Mouse (Mus musculus): ENCODE measurements around the gene Olfr878.
A peak's percentile ranks its signal among the peaks of the same experiment; 100 is the strongest.

Gene Olfr878

GRCm38 (mm10) chr9:37917540-37917939 is at the start of gene Olfr878:
TSS of gene Olfr878 (plus strand) at chr9:37917840.
- no peak for DNase-seq (ENCODE audit: low spot score)

GRCm38 (mm10) chr9:37870246-37870645 is 47.4 kb upstream of the Olfr878 start:
- no peak for DNase-seq (ENCODE audit: low spot score)

- no peak for DNase-seq (ENCODE audit: low spot score)
Observed at GRCm38 (mm10) chr9:37871097-37871496, 46.5 kb upstream of the Olfr878 start.

- no peak for DNase-seq (ENCODE audit: low spot score)
Observed at GRCm38 (mm10) chr9:37871536-37871935, 46.1 kb upstream of the Olfr878 start.

- no peak for DNase-seq (ENCODE audit: low spot score)
Observed at GRCm38 (mm10) chr9:37890960-37891359, 26.7 kb upstream of the Olfr878 start.

- DNase-seq (ENCODE audit: low spot score): no peak
Observed at GRCm38 (mm10) chr9:37896661-37897060, 21.0 kb upstream of the Olfr878 start, which contains the start of gene Olfr145. TSS of gene Olfr145 (plus strand) at chr9:37896724.

- no peak for DNase-seq (ENCODE audit: low spot score)
Observed at GRCm38 (mm10) chr9:37905555-37905954, 12.1 kb upstream of the Olfr878 start.

- no peak for DNase-seq (ENCODE audit: low spot score)
Observed at GRCm38 (mm10) chr9:37918018-37918417, 378 bp downstream of the Olfr878 start.

- DNase-seq (ENCODE audit: low spot score): no peak
Observed at GRCm38 (mm10) chr9:37924194-37924593, 6.6 kb downstream of the Olfr878 start.

- no peak for DNase-seq (ENCODE audit: low spot score)
Observed at GRCm38 (mm10) chr9:37925445-37925844, 7.8 kb downstream of the Olfr878 start.

GRCm38 (mm10) chr9:37926019-37927013 is 8.7 kb downstream of the Olfr878 start:
- DNase-seq (ENCODE audit: low spot score): no peak

GRCm38 (mm10) chr9:37932519-37932918 is 14.9 kb downstream of the Olfr878 start:
- DNase-seq (ENCODE audit: low spot score): peak; percentile 11

GRCm38 (mm10) chr9:37934146-37934545 is 16.5 kb downstream of the Olfr878 start:
- no peak for DNase-seq (ENCODE audit: low spot score)

- no peak for DNase-seq (ENCODE audit: low spot score)
Observed at GRCm38 (mm10) chr9:37941167-37941566, 23.5 kb downstream of the Olfr878 start.
